Comparison of ENCODE assay signal across 14 mouse cellular contexts in the genomic region with DNA sequence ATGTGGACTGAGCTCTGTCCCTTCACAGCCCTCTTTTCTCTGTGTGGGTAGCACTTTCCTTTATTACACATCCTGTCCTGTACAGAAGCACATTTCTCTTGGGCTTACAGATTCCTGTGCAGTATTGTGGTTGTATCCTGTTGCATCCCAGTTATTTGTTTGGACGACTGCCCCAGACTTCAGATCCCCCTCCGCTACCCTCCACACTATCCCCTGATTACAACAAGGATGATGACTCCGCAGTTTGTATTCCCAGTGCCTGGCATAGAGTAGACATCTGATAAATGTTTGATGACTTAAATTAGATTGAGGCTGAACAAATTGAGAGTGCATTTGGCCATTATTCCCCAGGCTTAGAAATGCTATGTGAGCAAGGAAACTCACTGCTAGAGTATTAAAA.
"Had no signal": no experiment of that assay in that cellular context is flagged by ENCODE, and none has a peak within 500 bp of the region (broad histone marks: within the 10 kb centered on the region; RNA-seq: fewer than 3 reads in every experiment).

No protein-coding gene starts in this region.

- H3K4me1 ChIP-seq: neural tube, embryonic 12.5 days; neural tube, embryonic 13.5 days; neural tube, embryonic 15.5 days; stomach, embryonic 15.5 days had no signal

- H3K27ac ChIP-seq: neural tube, embryonic 12.5 days; neural tube, embryonic 13.5 days; neural tube, embryonic 15.5 days; stomach, embryonic 15.5 days; stomach, postnatal 0 days had no signal

- H3K4me3 ChIP-seq: neural tube, embryonic 12.5 days; neural tube, embryonic 13.5 days; neural tube, embryonic 15.5 days; stomach, embryonic 15.5 days had no signal

- DNase-seq: right cerebral cortex, postnatal 14 days; right cerebral cortex, postnatal 4 days; spleen, adult 18-20 months; thymus, adult 18-20 months; thymus, adult 2 months; thymus, postnatal 14 days; thymus, postnatal 25 days; thymus, postnatal 36 days; thymus, postnatal 4 days had no signal

- H3K36me3 ChIP-seq: neural tube, embryonic 12.5 days; neural tube, embryonic 13.5 days; neural tube, embryonic 15.5 days; stomach, embryonic 15.5 days had no signal

- H3K9me3 ChIP-seq: neural tube, embryonic 12.5 days; neural tube, embryonic 13.5 days; neural tube, embryonic 15.5 days; stomach, embryonic 15.5 days had no signal

- H3K9ac ChIP-seq: neural tube, embryonic 12.5 days; neural tube, embryonic 13.5 days; neural tube, embryonic 15.5 days; stomach, embryonic 15.5 days had no signal
